Mouse (Mus musculus) frontal cortex, postnatal 14 days (tissue): ENCODE results near the gene Dhrs3.
A peak's percentile ranks its signal among the peaks of the same experiment; 100 is the strongest.

Experiments used
- DNase-seq, 2 experiments: peaks; one replicate each; pipeline ENCODE4 v3.0.0; 2022; ENCODE audit warnings: low spot score in 2 of 2

Gene Dhrs3

DNA sequence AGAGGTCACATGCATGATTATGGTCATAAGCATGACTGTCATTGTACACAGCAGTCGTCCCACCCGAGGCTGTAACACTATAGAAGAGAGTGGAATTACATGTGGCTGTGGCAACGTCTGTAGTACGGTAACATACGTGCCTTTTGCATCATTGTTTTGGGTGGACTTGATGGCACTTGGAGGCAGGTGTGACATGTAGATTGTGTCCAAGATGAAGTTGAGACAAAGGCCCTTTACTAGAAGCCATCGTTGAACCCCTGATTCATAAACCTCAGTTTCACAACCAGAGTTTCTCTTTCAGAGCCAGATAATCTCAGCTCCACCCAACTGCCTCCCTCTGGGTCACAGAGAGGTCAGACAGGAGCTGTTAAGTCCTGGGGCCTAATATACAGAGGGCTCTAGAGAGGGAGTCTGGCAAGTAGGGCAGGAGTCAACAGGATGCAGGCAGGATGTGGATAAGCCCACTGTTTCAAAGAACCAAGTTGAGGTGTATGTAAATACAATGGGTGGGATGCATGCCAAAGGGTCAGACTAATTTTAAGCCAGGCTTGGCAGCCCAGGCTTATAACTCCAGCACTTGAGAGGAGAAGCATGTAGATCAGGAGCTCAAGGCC lies 5.5 kb downstream of the Dhrs3 start:
- DNase-seq, result no peak

GRCm38 (mm10) chr4:144898737-144899136 lies 6.1 kb downstream of the Dhrs3 start:
- no peak for DNase-seq

DNA sequence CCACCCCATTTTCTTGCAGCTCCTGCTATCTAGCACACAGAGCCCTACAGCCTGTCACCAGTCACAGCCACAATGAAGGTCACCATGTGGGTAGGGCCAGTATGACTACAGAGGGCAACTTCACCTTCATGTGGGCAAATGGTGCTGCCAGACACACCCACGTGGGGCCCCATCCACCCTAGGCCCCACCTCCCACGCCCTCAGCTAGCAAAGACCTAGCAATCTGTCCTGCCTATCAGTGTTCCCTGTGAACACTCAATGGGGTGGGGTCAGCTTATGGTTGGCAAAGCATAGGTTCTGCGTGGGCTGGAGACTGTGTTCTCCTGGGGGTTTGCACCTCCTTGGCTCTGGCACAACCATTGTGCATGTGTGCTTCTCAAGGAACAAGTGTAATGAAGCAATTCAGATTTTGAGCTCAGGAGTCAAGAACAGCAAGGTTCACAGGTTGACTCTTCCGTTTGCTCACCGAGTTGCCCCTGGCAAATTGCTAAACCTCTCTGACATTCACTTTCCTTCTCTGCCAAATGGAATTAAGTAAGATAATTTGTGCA lies 9.0 kb downstream of the Dhrs3 start:
- no peak for DNase-seq

GRCm38 (mm10) chr4:144903088-144903487 lies 10.5 kb downstream of the Dhrs3 start:
- DNase-seq, result no peak

- DNase-seq, result no peak
Observed at GRCm38 (mm10) chr4:144903932-144904331, 11.3 kb downstream of the Dhrs3 start.

DNA sequence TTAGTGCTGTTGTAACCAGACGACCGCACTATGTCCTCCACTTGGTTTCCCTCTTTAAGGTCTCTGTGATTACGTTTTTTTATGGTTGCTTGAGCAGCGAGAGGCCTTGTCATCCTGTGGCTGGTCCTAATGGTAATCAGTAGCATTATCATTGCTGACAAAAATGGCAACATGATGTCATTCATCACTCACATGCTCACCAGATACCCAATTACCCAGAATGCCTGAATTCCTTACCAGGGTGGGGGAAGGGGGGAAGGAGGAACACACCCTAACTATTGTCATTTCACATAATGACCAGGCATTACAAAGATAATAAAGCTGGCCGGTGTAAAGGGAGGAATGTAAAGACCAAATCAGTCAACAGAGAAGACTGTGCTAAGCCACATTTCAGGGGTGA lies 12.5 kb downstream of the Dhrs3 start:
- DNase-seq, result no peak

- no peak for DNase-seq
Observed at GRCm38 (mm10) chr4:144906001-144906889, 13.6 kb downstream of the Dhrs3 start.

GRCm38 (mm10) chr4:144906978-144907703 lies 14.5 kb downstream of the Dhrs3 start:
- no peak for DNase-seq

- no peak for DNase-seq
Observed at GRCm38 (mm10) chr4:144908825-144909224, 16.2 kb downstream of the Dhrs3 start.

- DNase-seq, result no peak
Observed at GRCm38 (mm10) chr4:144910281-144910680, 17.7 kb downstream of the Dhrs3 start.

- DNase-seq, result no peak
Observed at GRCm38 (mm10) chr4:144913298-144914152, 20.9 kb downstream of the Dhrs3 start.

DNA sequence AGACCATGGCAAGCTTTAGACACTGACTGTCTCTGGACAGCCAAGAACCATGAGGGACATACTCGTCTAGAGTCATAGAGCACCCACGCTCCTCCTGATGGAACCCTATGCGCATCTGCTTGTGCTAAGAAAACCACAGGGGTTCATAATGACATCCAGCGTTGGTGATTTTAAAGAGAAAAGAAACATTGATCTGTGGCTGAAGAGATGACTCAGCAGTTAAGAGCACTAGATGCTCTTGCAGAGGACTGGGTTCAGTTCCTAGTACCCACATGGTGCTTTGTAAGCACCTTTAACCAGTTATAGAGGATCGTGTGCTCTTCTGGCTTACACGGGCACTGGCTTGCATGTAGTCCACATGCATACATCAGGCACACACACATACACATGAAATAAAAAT lies 23.9 kb downstream of the Dhrs3 start:
- DNase-seq, result no peak

GRCm38 (mm10) chr4:144917101-144917500 lies 24.5 kb downstream of the Dhrs3 start:
- DNase-seq, result no peak

GRCm38 (mm10) chr4:144918501-144918900 lies 25.9 kb downstream of the Dhrs3 start:
- no peak for DNase-seq

DNA sequence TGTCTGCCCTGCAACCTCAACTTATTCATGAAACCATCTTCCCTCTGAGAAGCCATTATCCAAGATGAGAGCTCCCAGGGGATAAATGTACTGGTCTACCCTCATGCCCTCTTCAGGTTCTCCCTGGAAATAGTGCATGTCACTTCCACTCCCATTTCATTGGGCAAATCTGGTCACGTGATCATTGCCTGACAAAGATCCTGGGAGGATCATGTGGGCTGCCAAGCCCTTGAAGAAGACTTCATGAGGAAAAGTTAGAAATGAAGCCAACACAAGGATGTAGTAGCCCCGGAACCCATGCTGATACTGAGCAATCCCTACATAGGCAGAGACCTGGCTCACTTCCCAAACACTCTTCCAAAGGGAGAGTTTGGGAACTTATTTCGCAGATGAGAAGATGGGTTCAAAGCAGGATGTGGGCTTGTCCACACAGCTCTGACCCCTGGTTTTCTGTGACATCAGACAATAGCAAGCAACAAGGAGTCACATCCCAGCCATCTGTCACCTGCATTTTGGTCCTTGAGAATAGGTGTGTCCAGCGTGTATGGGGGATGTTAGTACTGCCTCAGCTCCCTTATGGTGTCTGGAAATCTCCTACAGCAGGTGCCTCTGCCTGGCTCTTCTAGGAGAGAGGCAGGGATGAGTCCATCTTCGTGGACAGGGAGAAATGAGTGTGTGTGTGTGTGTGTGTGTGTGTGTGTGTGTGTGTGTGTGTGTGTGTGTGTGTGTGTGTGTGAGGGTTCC lies 36.2 kb downstream of the Dhrs3 start:
- no peak for DNase-seq

GRCm38 (mm10) chr4:144929811-144930221 lies 37.2 kb downstream of the Dhrs3 start:
- DNase-seq, result peak; percentile 33 to 60

- DNase-seq, result peak in 1 of 2 experiments; percentile 27
Observed at GRCm38 (mm10) chr4:144930366-144930765, 37.7 kb downstream of the Dhrs3 start.

DNA sequence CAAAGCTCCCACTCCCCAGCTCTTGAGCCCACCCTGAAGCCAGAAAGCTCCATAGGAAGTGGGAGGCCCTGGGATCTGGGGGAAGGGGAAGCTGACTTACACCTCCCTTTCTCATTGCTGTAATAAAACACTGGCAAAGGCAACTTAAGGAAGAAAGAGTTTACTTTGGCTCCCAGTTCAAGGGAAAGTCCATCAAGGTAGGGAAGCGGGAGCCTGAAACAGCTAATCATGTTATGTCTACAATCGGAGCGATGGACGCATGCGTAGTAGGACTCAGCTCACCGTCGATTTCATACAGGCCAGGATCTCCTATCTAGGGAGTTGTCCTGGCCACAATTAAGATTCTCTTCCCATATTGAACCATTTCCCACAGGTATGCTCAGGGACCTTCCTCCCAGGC lies 38.5 kb downstream of the Dhrs3 start:
- no peak for DNase-seq

- no peak for DNase-seq
Observed at GRCm38 (mm10) chr4:144934501-144934900, 41.9 kb downstream of the Dhrs3 start.

DNA sequence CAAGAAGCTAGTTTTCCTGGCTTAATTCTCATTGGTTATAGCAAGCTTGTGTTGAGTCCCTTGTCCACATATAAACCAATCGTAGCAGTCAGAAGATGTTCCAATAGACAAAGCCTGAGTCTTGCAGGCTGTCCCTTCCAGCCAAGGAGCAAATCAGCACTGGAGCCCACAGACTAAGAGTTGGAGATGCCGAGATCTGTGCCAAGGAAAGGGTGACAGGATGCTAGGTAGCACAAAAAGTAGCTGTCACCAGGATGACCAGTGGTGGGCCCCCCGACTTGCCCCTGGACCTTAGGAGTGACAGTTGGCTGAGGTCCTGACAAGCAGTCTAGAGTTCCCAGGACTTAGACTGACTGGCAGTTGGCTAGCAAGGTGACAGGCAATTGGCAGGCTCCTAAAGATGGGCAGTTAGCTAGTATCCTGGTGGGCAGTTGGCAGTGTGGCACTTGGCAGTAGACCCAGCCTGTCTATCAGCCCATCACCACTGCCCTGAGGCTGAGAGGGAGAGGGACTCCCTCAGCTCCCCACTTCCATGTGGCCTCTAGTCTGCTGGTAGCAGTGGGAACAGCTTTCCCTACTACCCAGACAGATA lies 44.0 kb downstream of the Dhrs3 start:
- no peak for DNase-seq
